Mouse (Mus musculus) embryonic fibroblast, embryonic 13.5 days (primary cell): ENCODE data around the gene BC048403. TPM values are rescaled to one million over a fixed set of nuclear protein-coding genes. Genes with fewer than 3 reads are reported as not detected.

ENCODE experiments used
- H3K27ac ChIP-seq: 2 replicates; pipeline ENCODE4 v1.5.1; 2012; ENCODE audit warnings: low read length, control low read depth, inconsistent platforms; ENCODE audit not compliant: insufficient read depth
- H3K4me1 ChIP-seq: 2 replicates; pipeline ENCODE4 v1.6.1; 2011; ENCODE audit warnings: low read length; ENCODE audit not compliant: control insufficient read depth, insufficient read depth
- H3K4me3 ChIP-seq: 2 replicates; pipeline ENCODE4 v1.5.1; 2011; ENCODE audit warnings: mild to moderate bottlenecking, control low read depth, low read length; ENCODE audit not compliant: insufficient read depth
- CTCF ChIP-seq: IDR thresholded peaks from 2 replicates; pipeline ENCODE4 v1.5.1; 2011; ENCODE audit warnings: mild to moderate bottlenecking, control low read depth, low read length, moderate library complexity, borderline replicate concordance; ENCODE audit not compliant: insufficient read depth
- POLR2A ChIP-seq: IDR thresholded peaks from 2 replicates; pipeline ENCODE4 v1.6.1; 2011; ENCODE audit warnings: low read depth, mild to moderate bottlenecking, control low read depth, low read length, moderate library complexity
- polyA plus RNA-seq: library from polyadenylated mRNA; stranded (reverse); fragments of >200 nt; gene quantifications from 2 replicates; pipeline ENCODE4 v1.2.4, GENCODE M21; 2011; ENCODE audit warnings: low read depth; ENCODE audit not compliant: missing spikeins, insufficient read length

Gene BC048403
- polyA plus RNA-seq, 1 experiment: 5.9 TPM

- Histone ChIP-seq H3K4me3 (no peak overlapping the region), H3K27ac (no peak overlapping the region), H3K4me1 (no peaks in the 10 kb centered on the region)
- no peak for TF ChIP-seq CTCF
- TF ChIP-seq POLR2A: no peak
Observed at GRCm38 (mm10) chr10:121718896-121719585, 20.7 kb upstream of the BC048403 start.

GRCm38 (mm10) chr10:121720701-121721100 is 19.0 kb upstream of the BC048403 start:
- no peak for TF ChIP-seq POLR2A
- no peak for TF ChIP-seq CTCF
- Histone ChIP-seq H3K27ac (no peak overlapping the region), H3K4me1 (no peaks in the 10 kb centered on the region), H3K4me3 (no peak overlapping the region)

- Histone ChIP-seq H3K4me1 (no peaks in the 10 kb centered on the region), H3K4me3 (no peak overlapping the region), H3K27ac (no peak overlapping the region)
- TF ChIP-seq CTCF (no peak), POLR2A (no peak)
Observed at GRCm38 (mm10) chr10:121726505-121726904, 13.2 kb upstream of the BC048403 start.

- Histone ChIP-seq H3K27ac (no peak overlapping the region), H3K4me1 (no peaks in the 10 kb centered on the region), H3K4me3 (no peak overlapping the region)
- TF ChIP-seq CTCF (no peak), POLR2A (no peak)
Observed at GRCm38 (mm10) chr10:121727151-121727550, 12.6 kb upstream of the BC048403 start.

- Histone ChIP-seq H3K4me3 (no peak overlapping the region), H3K4me1 (no peaks in the 10 kb centered on the region), H3K27ac (no peak overlapping the region)
- TF ChIP-seq CTCF (no peak), POLR2A (no peak)
Observed at GRCm38 (mm10) chr10:121728226-121728625, 11.5 kb upstream of the BC048403 start.

GRCm38 (mm10) chr10:121731048-121731725 is 8.6 kb upstream of the BC048403 start:
- H3K4me1 ChIP-seq: no peaks in the 10 kb centered on the region
- TF ChIP-seq POLR2A: no peak
- no peak for TF ChIP-seq CTCF
- H3K27ac ChIP-seq: no peak overlapping the region
- H3K4me3 ChIP-seq: no peak overlapping the region

- no peak for TF ChIP-seq POLR2A
- TF ChIP-seq CTCF: no peak
- Histone ChIP-seq H3K27ac (no peak overlapping the region), H3K4me1 (no peaks in the 10 kb centered on the region), H3K4me3 (no peak overlapping the region)
Observed at GRCm38 (mm10) chr10:121732542-121732941, 7.2 kb upstream of the BC048403 start.

- TF ChIP-seq CTCF (no peak), POLR2A (no peak)
- Histone ChIP-seq H3K4me3 (no peak overlapping the region), H3K4me1 (peaks cover 2% of the 10 kb centered on the region; the same call in 1 of the 2 replicates), H3K27ac (no peak overlapping the region)
Observed at GRCm38 (mm10) chr10:121737256-121737655, 2.5 kb upstream of the BC048403 start.

- TF ChIP-seq POLR2A: no peak
- Histone ChIP-seq H3K4me3 (no peak overlapping the region), H3K27ac (no peak overlapping the region), H3K4me1 (peaks cover 2% of the 10 kb centered on the region; the same call in 1 of the 2 replicates)
Observed at GRCm38 (mm10) chr10:121742336-121742735, 2.6 kb downstream of the BC048403 start.

- no peaks in the 10 kb centered on the region for H3K4me1 ChIP-seq
- TF ChIP-seq POLR2A (no peak), CTCF (no peak)
Observed at GRCm38 (mm10) chr10:121750175-121750574, 10.4 kb downstream of the BC048403 start.

More at GRCm38 (mm10) chr10:121750175-121750574, 10.4 kb downstream of the BC048403 start:
- Histone ChIP-seq H3K4me3 (no peak overlapping the region), H3K27ac (no peak overlapping the region)
